Mouse (Mus musculus): ENCODE results near the gene Ankrd44.

The Ankrd44 gene

GRCm38 (mm10) chr1:54888449-54888848, 37.7 kb downstream of the Ankrd44 start:
- no peak for DNase-seq (ENCODE audit: low spot score)

GRCm38 (mm10) chr1:54887873-54888272, 38.3 kb downstream of the Ankrd44 start:
- DNase-seq (ENCODE audit: low spot score): no peak

GRCm38 (mm10) chr1:54882856-54883467, 43.2 kb downstream of the Ankrd44 start:
- DNase-seq (ENCODE audit: low spot score): no peak

GRCm38 (mm10) chr1:54881523-54881922, 44.7 kb downstream of the Ankrd44 start:
- DNase-seq (ENCODE audit: low spot score): no peak

- no peak for DNase-seq (ENCODE audit: low spot score)
Measured at GRCm38 (mm10) chr1:54877423-54878073, 48.6 kb downstream of the Ankrd44 start.

- DNase-seq (ENCODE audit: low spot score): no peak
Measured at GRCm38 (mm10) chr1:54877014-54877413, 49.2 kb downstream of the Ankrd44 start.

DNA sequence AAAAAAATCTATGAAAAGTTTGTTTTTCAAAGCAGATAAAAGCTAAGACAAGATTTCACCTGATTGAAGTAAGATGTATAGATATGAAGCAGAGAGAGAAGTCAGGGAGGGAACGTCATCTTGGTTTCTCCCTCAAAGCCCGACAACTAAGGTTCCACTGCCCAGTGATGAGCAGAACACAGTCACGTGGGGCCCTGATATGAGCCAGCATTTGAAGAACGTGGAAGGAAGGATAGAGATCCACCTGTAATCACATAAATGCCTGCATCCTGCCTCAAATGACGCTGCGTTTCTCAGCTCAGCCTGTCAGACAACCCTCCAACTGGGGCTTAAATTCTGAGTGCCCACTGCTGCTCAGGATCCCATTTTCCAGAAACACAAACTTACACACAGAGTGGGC, 52.1 kb downstream of the Ankrd44 start:
- no peak for DNase-seq (ENCODE audit: low spot score)

DNA sequence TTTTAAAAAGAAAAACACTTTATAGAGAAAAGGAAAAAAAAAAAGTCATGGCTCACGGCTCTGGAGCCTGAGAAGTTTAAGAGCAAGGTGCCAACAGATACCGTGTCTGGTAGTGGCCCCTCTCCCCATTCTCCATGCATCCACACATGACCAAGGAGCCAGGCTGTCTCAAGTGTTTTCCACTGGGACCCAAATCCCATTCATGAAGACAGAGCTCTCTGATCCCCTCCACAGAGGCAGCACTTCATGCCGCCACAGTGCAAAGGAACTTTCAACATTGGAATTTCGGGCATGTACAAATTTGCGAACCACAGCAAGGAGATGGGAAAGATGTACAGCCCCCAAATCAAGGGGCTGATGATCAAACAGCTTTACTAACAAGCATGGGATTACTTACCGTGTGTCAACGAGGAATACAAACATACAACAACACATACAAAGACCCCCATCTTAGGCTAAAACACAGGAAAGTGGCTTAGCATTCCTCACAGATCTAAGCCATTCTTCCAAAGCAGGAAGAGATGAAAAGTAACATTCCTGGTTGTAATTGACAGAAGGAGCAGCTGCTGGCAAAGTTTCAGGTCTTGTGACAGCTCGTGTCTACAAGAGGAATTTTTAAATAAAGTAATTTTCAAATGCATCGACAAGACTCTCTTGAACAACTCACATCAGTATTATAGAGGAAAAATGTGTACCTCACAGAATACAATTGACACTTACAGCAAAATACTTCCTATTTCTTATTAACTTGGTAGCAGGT, 53.1 kb downstream of the Ankrd44 start:
- no peak for DNase-seq (ENCODE audit: low spot score)

- no peak for DNase-seq (ENCODE audit: low spot score)
Measured at GRCm38 (mm10) chr1:54871321-54871720, 54.9 kb downstream of the Ankrd44 start.

- DNase-seq (ENCODE audit: low spot score): no peak
Measured at GRCm38 (mm10) chr1:54870634-54871033, 55.6 kb downstream of the Ankrd44 start.

GRCm38 (mm10) chr1:54867226-54867625, 59.0 kb downstream of the Ankrd44 start:
- DNase-seq (ENCODE audit: low spot score): no peak

- DNase-seq (ENCODE audit: low spot score): no peak
Measured at GRCm38 (mm10) chr1:54866131-54866530, 60.1 kb downstream of the Ankrd44 start.

- no peak for DNase-seq (ENCODE audit: low spot score)
Measured at GRCm38 (mm10) chr1:54864928-54865652, 61.1 kb downstream of the Ankrd44 start.

GRCm38 (mm10) chr1:54860361-54860760, 65.8 kb downstream of the Ankrd44 start:
- DNase-seq (ENCODE audit: low spot score): no peak

GRCm38 (mm10) chr1:54859876-54860275, 66.3 kb downstream of the Ankrd44 start:
- no peak for DNase-seq (ENCODE audit: low spot score)

- no peak for DNase-seq (ENCODE audit: low spot score)
Measured at GRCm38 (mm10) chr1:54858898-54859297, 67.3 kb downstream of the Ankrd44 start.

- no peak for DNase-seq (ENCODE audit: low spot score)
Measured at GRCm38 (mm10) chr1:54856502-54856901, 69.7 kb downstream of the Ankrd44 start.

DNA sequence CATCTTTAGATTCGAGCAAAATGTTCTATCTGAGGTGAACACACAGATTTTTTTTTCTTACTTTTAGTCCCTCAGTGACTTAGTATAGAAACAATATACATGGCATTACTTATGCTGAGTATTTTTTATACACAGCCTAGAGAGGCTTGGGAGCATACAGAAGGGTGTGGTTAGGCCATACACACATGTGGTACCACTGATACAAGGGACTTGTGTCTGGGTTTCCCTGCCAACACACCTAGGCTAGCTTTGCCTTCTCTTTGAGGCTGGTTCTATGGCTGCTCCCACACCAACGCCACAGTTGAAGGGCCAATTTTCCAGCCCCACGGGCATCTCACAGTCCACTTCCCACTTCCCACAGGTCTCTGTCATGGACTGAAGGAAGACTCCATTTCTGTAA, 70.2 kb downstream of the Ankrd44 start:
- no peak for DNase-seq (ENCODE audit: low spot score)

DNA sequence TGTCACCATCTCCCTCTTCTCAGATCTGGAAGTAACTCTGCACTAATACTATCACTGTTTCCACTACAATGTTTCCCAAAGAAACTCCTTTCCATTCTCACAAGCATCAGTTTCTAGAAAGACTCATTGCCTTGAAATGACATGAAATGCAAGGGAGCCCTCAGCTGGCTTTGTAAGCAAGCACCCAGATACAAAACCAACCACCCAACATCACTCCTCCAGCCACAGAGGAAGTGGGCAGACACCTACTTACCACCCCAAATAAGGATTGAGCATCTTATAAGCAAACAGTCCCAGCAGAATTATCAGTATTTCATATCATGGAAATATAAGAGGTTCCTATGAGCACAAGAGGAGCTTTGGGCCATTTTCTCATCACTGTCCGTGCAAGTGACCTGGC, 71.8 kb downstream of the Ankrd44 start:
- DNase-seq (ENCODE audit: low spot score): no peak

GRCm38 (mm10) chr1:54853311-54854000, 72.7 kb downstream of the Ankrd44 start:
- DNase-seq (ENCODE audit: low spot score): no peak

- no peak for DNase-seq (ENCODE audit: low spot score)
Measured at GRCm38 (mm10) chr1:54851610-54852009, 74.6 kb downstream of the Ankrd44 start.

GRCm38 (mm10) chr1:54850077-54850476, 76.1 kb downstream of the Ankrd44 start:
- DNase-seq (ENCODE audit: low spot score): no peak
